Mouse (Mus musculus) liver, postnatal 0 days (tissue): ENCODE measurements around the gene Bmx. TPM values are rescaled to one million over a fixed set of nuclear protein-coding genes. Genes with fewer than 3 reads are reported as not detected.

ENCODE experiments used
- ATAC-seq: fragments of 200-750 bp; cut with Nextera tagmentation; 2 replicates; pipeline ENCODE4 v1.8.0; 2017; ENCODE audit warnings: mild to moderate bottlenecking, moderate library complexity
- DNase-seq: peaks from one replicate; pipeline ENCODE4 v3.0.0-alpha.2; 2016
- H3K27ac ChIP-seq: fragments of 300-500 bp; sonication (generic); 2 replicates; pipeline ENCODE4 v1.5.1; 2014; ENCODE audit warnings: antibody characterized with exemption, moderate library complexity, mild to moderate bottlenecking, low read depth
- H3K27me3 ChIP-seq: fragments of 300-500 bp; sonication (generic); 2 replicates; pipeline ENCODE4 v1.6.1; 2014; ENCODE audit warnings: low read length, control low read depth, mixed read lengths; ENCODE audit not compliant: insufficient read depth
- H3K36me3 ChIP-seq: fragments of 300-500 bp; sonication (generic); replicated peaks from 2 replicates; pipeline ENCODE4 v1.6.1; 2014; ENCODE audit warnings: mild to moderate bottlenecking, control low read depth, low read length, moderate library complexity, mixed read lengths; ENCODE audit not compliant: insufficient read depth
- H3K4me1 ChIP-seq: fragments of 300-500 bp; sonication (generic); 2 replicates; pipeline ENCODE4 v1.6.1; 2014; ENCODE audit warnings: antibody characterized with exemption, mild to moderate bottlenecking, control low read depth; ENCODE audit not compliant: insufficient read depth
- H3K4me2 ChIP-seq: fragments of 300-500 bp; sonication (generic); 2 replicates; pipeline ENCODE4 v1.6.1; 2014; ENCODE audit warnings: low read depth, mild to moderate bottlenecking, low read length, moderate library complexity, mixed read lengths
- H3K4me3 ChIP-seq: fragments of 300-500 bp; sonication (generic); 2 replicates; pipeline ENCODE4 v1.5.1; 2014; ENCODE audit warnings: low read depth, low read length
- H3K9ac ChIP-seq: fragments of 300-500 bp; sonication (generic); replicated peaks from 2 replicates; pipeline ENCODE4 v1.6.1; 2014; ENCODE audit warnings: mild to moderate bottlenecking, moderate library complexity
- H3K9me3 ChIP-seq: fragments of 300-500 bp; sonication (generic); 2 replicates; pipeline ENCODE4 v1.6.1; 2016; ENCODE audit warnings: mild to moderate bottlenecking, control low read depth, low read length, mixed read lengths
- CTCF ChIP-seq: sonication (generic); IDR thresholded peaks from 2 replicates; pipeline ENCODE4 v1.5.1; 2016; ENCODE audit warnings: antibody characterized with exemption, low read depth
- EP300 ChIP-seq: IDR thresholded peaks from 2 replicates; pipeline ENCODE4 v1.6.1; 2016; ENCODE audit warnings: antibody characterized with exemption, low read depth, mild to moderate bottlenecking
- WGBS: fragments of 180-500 bp; shearing (Covaris S2); extraction: QIAGEN DNeasy Blood & Tissue Kit; methylation state at CpG from one replicate; pipeline ENCODE4 v1.1.7; 2014; ENCODE audit not compliant: insufficient replicate concordance; 5-methylcytosine and 5-hydroxymethylcytosine counted together
- polyA plus RNA-seq: library from polyadenylated mRNA; unstranded; fragments of >200 nt; fragmentation: Nextera tagmentation; extraction: Ambion mirVana; gene quantifications from 2 replicates; pipeline ENCODE4 v1.2.1, GENCODE M21; 2015

Bmx gene
- polyA plus RNA-seq, 1 experiment from 2014 or later: 0.83 TPM

DNA sequence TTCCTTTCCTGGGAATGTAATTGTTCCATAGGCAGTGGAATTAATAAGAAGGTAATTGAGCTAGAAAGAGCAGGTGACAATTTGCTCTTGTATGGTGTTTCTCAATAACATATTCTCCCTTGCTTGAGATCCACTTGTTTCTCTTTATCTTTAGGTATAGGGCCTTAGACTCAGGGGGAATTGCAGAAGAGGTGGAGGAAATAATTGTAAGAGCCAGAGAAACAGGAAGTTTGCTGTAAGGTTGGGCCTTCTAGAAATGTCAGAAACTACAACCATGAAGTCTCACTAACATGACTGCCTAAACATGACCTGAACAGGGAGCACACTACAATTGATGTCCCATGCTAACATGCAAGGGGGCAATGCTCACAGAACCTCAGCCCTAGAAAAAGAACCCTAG is 68.1 kb downstream of the Bmx start:
- Histone ChIP-seq H3K4me1 (no peaks in the 10 kb centered on the region), H3K36me3 (no peaks in the 10 kb centered on the region), H3K9me3 (no peaks in the 10 kb centered on the region), H3K27me3 (no peaks in the 10 kb centered on the region), H3K4me2 (no peak overlapping the region), H3K9ac (no peak overlapping the region), H3K4me3 (no peak overlapping the region), H3K27ac (no peak overlapping the region)
- TF ChIP-seq EP300: no peak
- no peak for DNase-seq
- ATAC-seq: no peak

DNA sequence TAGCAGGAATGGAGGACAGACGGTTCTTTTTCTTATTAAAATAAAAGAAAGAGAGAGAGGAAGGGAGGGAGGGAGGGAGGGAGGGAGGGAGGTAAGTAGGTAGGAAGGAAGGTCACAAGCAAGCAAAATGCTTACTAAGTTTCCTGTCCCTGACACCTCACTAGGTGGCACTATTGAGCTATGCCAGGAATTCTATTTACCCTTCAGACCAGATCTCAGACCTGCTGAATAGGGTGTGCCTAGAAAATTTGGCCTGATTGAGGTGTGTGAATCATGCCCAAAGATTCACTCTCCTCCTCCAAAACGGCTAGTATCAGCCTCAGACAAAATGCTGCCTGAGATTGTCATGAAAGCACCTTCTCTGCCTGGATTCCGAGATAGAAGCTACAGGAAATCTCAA is 74.1 kb downstream of the Bmx start:
- peak; percentile 86 for TF ChIP-seq CTCF
- no peak for TF ChIP-seq EP300
- Histone ChIP-seq H3K4me2 (no peak overlapping the region), H3K27ac (no peak overlapping the region), H3K4me1 (no peaks in the 10 kb centered on the region), H3K4me3 (no peak overlapping the region), H3K36me3 (no peaks in the 10 kb centered on the region), H3K9ac (no peak overlapping the region), H3K9me3 (no peaks in the 10 kb centered on the region), H3K27me3 (peaks cover 2% of the 10 kb centered on the region; the same call in 1 of the 2 replicates)
- DNase-seq: peak; percentile 31
- ATAC-seq: peak; percentile 40; the same call in 1 of the 2 replicates
- WGBS: 33% methylated on average over 3 of the region's 3 CpGs

DNA sequence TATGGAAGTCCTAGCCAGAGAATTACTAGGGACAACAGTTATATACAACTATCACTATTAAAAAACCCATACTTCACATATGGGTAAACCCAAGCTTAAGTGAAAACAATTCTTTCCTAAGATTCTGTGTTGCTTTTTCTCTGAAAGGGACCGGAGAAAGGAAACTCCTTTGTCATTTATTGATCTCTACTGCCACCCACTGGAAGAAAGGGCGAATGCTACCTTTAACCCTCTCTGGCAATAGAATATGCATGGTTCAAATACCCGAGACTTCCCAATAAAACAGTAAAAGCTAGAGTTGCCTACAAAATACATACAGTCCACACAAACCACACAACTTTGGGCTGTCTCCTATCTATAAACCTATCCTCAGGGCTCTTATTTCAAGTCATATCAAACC is 78.2 kb downstream of the Bmx start:
- no peak overlapping the region for H3K9ac ChIP-seq
- H3K4me3 ChIP-seq: no peak overlapping the region
- H3K4me1 ChIP-seq: no peaks in the 10 kb centered on the region
- no peak overlapping the region for H3K4me2 ChIP-seq
- H3K27ac ChIP-seq: no peak overlapping the region
- 9% methylated on average over 3 of the region's 3 CpGs for WGBS
- peaks cover 2% of the 10 kb centered on the region; the same call in 1 of the 2 replicates for H3K27me3 ChIP-seq
- no peaks in the 10 kb centered on the region for H3K36me3 ChIP-seq
- peak; percentile 45 for DNase-seq
- ATAC-seq: 0 out of 2 replicates have a peak, but pooled peaks have one; percentile 43
- no peak for TF ChIP-seq EP300
- peak; percentile 75 for TF ChIP-seq CTCF
- no peaks in the 10 kb centered on the region for H3K9me3 ChIP-seq

DNA sequence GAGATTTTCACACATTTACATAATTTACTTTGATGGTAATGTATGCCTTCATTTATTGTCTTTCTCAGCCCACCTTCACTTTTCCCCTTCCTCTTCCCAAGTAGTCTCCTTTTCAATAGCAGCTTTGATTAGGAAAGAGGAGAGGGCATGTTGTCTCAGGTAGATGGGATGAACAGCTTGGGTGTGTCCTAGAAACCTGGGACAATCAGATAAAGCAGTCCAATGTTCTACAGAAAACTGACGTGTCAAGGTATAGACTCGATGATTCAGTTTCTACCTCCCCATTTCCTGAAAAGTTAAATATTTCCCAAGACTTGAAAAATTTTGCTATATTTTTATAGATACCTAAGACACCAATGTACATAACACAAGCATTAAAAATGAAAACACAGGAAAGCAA is 79.1 kb downstream of the Bmx start:
- 65% methylated on average over 2 of the region's 2 CpGs for WGBS
- peaks cover 2% of the 10 kb centered on the region; the same call in 1 of the 2 replicates for H3K27me3 ChIP-seq
- no peaks in the 10 kb centered on the region for H3K4me1 ChIP-seq
- no peaks in the 10 kb centered on the region for H3K9me3 ChIP-seq
- no peak for DNase-seq
- no peaks in the 10 kb centered on the region for H3K36me3 ChIP-seq
- no peak overlapping the region for H3K4me3 ChIP-seq
- H3K27ac ChIP-seq: no peak overlapping the region
- TF ChIP-seq CTCF (no peak), EP300 (no peak)
- no peak overlapping the region for H3K9ac ChIP-seq
- no peak overlapping the region for H3K4me2 ChIP-seq
- no peak for ATAC-seq

DNA sequence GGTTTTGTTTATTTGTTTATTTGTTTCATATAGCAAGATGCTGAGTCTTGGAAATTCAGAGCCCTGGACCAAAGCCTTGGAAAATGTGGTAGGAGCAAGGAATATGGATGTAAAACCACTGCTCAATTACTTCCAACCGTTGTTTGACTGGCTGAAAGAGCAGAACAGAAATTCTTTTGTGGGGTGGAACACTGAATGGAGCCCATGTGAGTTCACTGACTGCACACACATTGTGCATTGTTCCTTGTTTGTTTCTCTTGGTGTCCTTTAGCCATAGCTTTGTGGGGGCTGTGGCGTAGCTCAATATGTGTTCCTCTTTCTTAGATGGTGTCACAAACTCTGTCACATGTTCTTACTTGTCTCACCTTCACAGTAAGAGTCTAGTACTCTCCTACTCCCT is 82.2 kb downstream of the Bmx start:
- no peak overlapping the region for H3K9ac ChIP-seq
- no peak for TF ChIP-seq EP300
- no peak for TF ChIP-seq CTCF
- 52% methylated on average over 2 of the region's 2 CpGs for WGBS
- peaks cover 2% of the 10 kb centered on the region; the same call in 1 of the 2 replicates for H3K27me3 ChIP-seq
- H3K4me1 ChIP-seq: no peaks in the 10 kb centered on the region
- H3K4me2 ChIP-seq: no peak overlapping the region
- H3K9me3 ChIP-seq: no peaks in the 10 kb centered on the region
- H3K36me3 ChIP-seq: no peaks in the 10 kb centered on the region
- no peak overlapping the region for H3K27ac ChIP-seq
- DNase-seq (no peak), ATAC-seq (no peak)
- no peak overlapping the region for H3K4me3 ChIP-seq

DNA sequence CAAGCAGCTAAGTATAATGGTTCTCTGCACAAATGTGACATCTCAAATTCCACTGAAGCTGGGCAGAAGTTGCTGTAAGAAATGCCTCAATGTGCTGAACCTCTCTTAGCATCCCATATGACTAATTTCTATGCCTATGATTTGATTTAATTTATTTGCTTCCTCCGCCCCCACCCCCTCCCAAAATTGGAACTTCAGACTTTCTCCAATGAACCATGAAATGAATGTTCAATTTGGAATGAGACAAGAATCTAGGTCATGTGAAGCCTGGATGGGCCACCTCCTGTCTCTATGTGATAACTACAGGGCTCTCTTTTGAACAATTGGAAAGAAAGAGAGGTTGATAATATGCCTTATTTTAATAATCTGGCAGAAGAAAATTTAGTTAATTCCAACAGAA is 82.7 kb downstream of the Bmx start:
- Histone ChIP-seq H3K36me3 (no peaks in the 10 kb centered on the region), H3K4me1 (no peaks in the 10 kb centered on the region), H3K27ac (no peak overlapping the region), H3K4me2 (no peak overlapping the region), H3K9ac (no peak overlapping the region), H3K27me3 (no peaks in the 10 kb centered on the region), H3K4me3 (no peak overlapping the region), H3K9me3 (no peaks in the 10 kb centered on the region)
- no peak for DNase-seq
- 84% methylated on average over 1 of the region's 1 CpGs for WGBS
- no peak for ATAC-seq
- TF ChIP-seq CTCF: no peak

DNA sequence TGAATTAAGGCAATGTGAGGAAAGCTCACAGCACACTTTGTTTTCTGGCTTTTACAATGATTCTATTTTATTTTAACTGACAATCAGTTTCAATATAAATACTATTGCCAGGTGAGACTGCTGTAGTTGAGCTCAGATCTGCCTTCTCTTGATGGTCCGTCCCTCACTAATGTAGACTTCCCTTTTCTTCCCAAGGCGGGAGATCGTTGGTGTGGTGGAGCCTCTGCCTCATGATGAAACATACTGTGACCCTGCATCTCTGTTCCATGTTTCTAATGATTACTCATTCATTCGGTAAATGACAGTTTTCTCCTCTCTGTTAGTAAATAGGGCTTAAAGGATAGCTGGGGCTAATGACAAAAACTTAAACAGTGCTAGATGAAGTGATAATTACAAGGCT is 84.1 kb downstream of the Bmx start:
- WGBS: 75% methylated on average over 4 of the region's 4 CpGs
- no peak for ATAC-seq
- H3K27me3 ChIP-seq: no peaks in the 10 kb centered on the region
- H3K36me3 ChIP-seq: no peaks in the 10 kb centered on the region
- H3K27ac ChIP-seq: no peak overlapping the region
- H3K4me1 ChIP-seq: no peaks in the 10 kb centered on the region
- no peak overlapping the region for H3K4me2 ChIP-seq
- no peak overlapping the region for H3K4me3 ChIP-seq
- no peak for TF ChIP-seq EP300
- no peak for TF ChIP-seq CTCF
- no peaks in the 10 kb centered on the region for H3K9me3 ChIP-seq
- no peak overlapping the region for H3K9ac ChIP-seq
- no peak for DNase-seq
